Mouse (Mus musculus): ENCODE data around the gene Oxa1l. TPM values are rescaled to one million over a fixed set of nuclear protein-coding genes. Genes with fewer than 3 reads are reported as not detected.

The Oxa1l gene
- total RNA-seq (2014; rRNA removed) (83.6 and 85.6 TPM in 2 replicates), polyA plus RNA-seq (2015; fragmentation: Nextera tagmentation; extraction: Ambion mirVana) (66.7 and 74.8 TPM in 2 replicates)

DNA sequence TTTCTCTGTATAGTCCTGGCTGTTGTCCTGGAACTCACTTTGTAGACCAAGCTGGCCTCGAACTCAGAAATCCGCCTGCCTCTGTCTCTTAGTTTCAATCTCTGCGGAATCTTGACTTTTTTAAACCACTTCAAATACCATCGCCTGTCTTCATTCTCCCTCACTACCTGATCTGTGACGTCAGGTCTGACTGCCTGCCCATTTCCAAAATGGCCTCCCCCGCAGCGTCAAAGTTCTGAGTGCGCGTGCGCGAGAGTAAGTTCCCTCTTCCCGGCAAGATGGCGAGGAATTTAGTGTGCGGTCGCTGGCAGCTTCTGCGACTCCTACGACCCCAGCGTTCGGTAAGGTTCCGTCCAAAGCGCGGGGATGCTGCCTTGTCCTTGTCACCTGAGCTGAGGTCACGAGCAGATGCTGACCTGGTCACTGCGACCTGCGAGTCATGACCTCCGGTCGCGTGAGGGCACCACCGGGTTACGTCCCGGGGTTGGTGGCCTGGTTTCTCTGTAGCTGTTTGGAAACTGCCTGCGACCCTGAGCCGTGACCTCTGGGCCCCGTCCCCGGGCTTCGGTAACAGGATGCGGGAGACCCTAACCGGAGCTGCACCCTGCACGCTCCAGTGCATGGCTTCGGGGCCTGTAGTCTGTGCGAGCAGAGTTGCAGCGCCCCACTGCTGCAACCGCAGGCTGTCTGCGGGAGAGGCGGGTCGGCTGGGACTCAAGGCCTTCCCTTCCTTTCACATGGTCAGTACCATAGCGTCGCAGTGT lies at the start of gene Oxa1l:
Gene Oxa1l, plus strand, starts transcription at position 258 of the 764 bp plus-strand sequence.
- peaks cover 3% of the 10 kb centered on the region; the same call in 1 of the 2 replicates for H3K4me1 ChIP-seq (ENCODE audit: insufficient read depth, low read length)
- H3K9ac ChIP-seq (replicated peaks; ENCODE audit: low read length), result peak within 1 kb of the TSS; percentile 95
- ATAC-seq, result peak; percentile 90
- no peaks in the 10 kb centered on the region for H3K9me3 ChIP-seq (ENCODE audit: low read length)
- H3K4me3 ChIP-seq (ENCODE audit: low read length), result peak within 1 kb of the TSS; percentile 95
- H3K4me2 ChIP-seq (ENCODE audit: low read depth, low read length), result peak within 1 kb of the TSS; percentile 82
- peak; percentile 42 for TF ChIP-seq CTCF (IDR thresholded peaks at IDR 0.05; ENCODE audit: low read depth)
- peak; percentile 98 for DNase-seq (ENCODE audit: low spot score)
- no peaks in the 10 kb centered on the region for H3K27me3 ChIP-seq (ENCODE audit: insufficient read depth, low read length)
- under 1% methylated on average over 48 of the region's 48 CpGs for WGBS
- H3K27ac ChIP-seq, result peak within 1 kb of the TSS; percentile 90
- peaks cover 6% of the 10 kb centered on the region; the same call in 1 of the 2 replicates for H3K36me3 ChIP-seq (ENCODE audit: insufficient read depth, low read length)

- DNase-seq (ENCODE audit: low spot score) (no peak), ATAC-seq (no peak)
- no peak for TF ChIP-seq CTCF (IDR thresholded peaks at IDR 0.05; ENCODE audit: low read depth)
- 21% methylated on average over 3 of the region's 3 CpGs for WGBS
- Histone ChIP-seq H3K4me2 (ENCODE audit: low read depth, low read length) (no peak overlapping the region), H3K9me3 (ENCODE audit: low read length) (no peaks in the 10 kb centered on the region), H3K27ac (no peak overlapping the region), H3K9ac (replicated peaks; ENCODE audit: low read length) (no peak overlapping the region), H3K27me3 (ENCODE audit: insufficient read depth, low read length) (no peaks in the 10 kb centered on the region), H3K36me3 (ENCODE audit: insufficient read depth, low read length) (no peaks in the 10 kb centered on the region), H3K4me1 (ENCODE audit: insufficient read depth, low read length) (no peaks in the 10 kb centered on the region), H3K4me3 (ENCODE audit: low read length) (no peak overlapping the region)
Measured at GRCm38 (mm10) chr14:54311763-54312162, 48.9 kb upstream of the Oxa1l start.

DNA sequence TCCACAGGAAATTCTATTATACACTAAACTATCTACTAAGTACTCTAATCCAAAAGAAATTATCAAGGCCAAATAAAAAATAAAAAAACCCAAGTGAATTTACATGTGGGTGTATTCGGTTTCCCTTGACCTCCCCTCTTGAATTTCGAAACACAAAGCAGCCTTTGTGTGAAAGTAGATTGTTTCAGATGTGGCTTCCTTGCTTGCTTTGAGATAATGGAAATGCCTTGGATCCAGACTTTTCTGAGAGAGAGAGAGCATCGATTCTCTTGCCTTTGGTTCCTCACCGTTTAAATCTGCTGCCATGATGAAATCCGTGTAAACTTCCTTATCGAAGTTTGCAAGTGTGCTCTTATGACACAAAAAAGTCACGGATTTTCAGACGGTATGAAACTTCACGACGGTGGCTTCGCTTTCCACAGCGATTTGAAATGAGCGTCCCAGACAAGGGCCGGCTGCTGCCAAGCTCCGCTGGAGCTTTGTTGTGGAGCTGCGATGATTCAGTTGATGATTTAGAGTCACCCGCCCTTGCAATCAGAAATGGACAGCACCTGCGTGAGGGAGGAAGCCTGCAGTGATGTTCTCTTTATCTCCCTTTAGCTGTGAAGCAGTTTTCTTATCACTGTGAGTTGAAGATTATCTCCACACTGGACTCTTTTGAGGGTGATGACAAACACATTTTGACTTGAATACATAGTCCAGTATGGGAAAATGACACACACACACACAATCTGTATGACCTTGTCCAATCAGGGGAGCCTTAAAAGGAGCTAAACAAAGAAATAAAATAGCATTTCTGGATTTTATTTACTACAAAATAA lies 38.9 kb upstream of the Oxa1l start:
- no peaks in the 10 kb centered on the region for H3K27me3 ChIP-seq (ENCODE audit: insufficient read depth, low read length)
- 62% methylated on average over 18 of the region's 18 CpGs for WGBS
- ATAC-seq (no peak), DNase-seq (ENCODE audit: low spot score) (no peak)
- H3K27ac ChIP-seq, result no peak overlapping the region
- no peak overlapping the region for H3K9ac ChIP-seq (replicated peaks; ENCODE audit: low read length)
- no peaks in the 10 kb centered on the region for H3K4me1 ChIP-seq (ENCODE audit: insufficient read depth, low read length)
- H3K4me3 ChIP-seq (ENCODE audit: low read length), result no peak overlapping the region
- no peaks in the 10 kb centered on the region for H3K36me3 ChIP-seq (ENCODE audit: insufficient read depth, low read length)
- TF ChIP-seq CTCF (IDR thresholded peaks at IDR 0.05; ENCODE audit: low read depth), result no peak
- H3K4me2 ChIP-seq (ENCODE audit: low read depth, low read length), result no peak overlapping the region
- H3K9me3 ChIP-seq (ENCODE audit: low read length), result no peaks in the 10 kb centered on the region

GRCm38 (mm10) chr14:54324486-54324885 lies 36.1 kb upstream of the Oxa1l start:
- TF ChIP-seq CTCF (IDR thresholded peaks at IDR 0.05; ENCODE audit: low read depth), result no peak
- no peak for DNase-seq (ENCODE audit: low spot score)
- WGBS, result 75% methylated on average over 5 of the region's 5 CpGs

GRCm38 (mm10) chr14:54328548-54328947 lies 32.1 kb upstream of the Oxa1l start:
- ATAC-seq, result no peak

More at GRCm38 (mm10) chr14:54324486-54324885, 36.1 kb upstream of the Oxa1l start:
- ATAC-seq, result no peak
- Histone ChIP-seq H3K4me1 (ENCODE audit: insufficient read depth, low read length) (no peaks in the 10 kb centered on the region), H3K36me3 (ENCODE audit: insufficient read depth, low read length) (no peaks in the 10 kb centered on the region), H3K9me3 (ENCODE audit: low read length) (no peaks in the 10 kb centered on the region), H3K4me3 (ENCODE audit: low read length) (no peak overlapping the region), H3K4me2 (ENCODE audit: low read depth, low read length) (no peak overlapping the region), H3K27ac (no peak overlapping the region), H3K9ac (replicated peaks; ENCODE audit: low read length) (no peak overlapping the region), H3K27me3 (ENCODE audit: insufficient read depth, low read length) (no peaks in the 10 kb centered on the region)

DNA sequence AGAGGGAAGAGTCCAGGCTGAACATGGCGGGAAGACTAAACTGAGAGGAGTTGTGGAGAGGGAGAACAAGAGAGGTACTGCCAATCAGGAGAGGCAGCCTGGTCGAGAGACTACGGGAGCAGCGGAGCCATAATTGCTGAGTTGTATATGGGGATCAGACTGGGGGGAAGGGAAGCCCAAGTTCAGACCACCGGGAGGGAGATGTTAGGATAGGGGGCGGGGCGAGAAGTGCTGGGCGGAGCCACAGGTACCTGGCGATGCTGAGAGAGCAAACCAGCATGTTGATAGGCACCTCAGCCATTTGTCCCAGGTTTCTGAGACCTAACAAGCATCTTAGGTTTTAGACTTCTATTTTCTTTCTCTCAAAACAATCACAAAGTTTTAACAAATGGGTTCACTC lies 31.4 kb upstream of the Oxa1l start:
- Histone ChIP-seq H3K27ac (no peak overlapping the region), H3K9ac (replicated peaks; ENCODE audit: low read length) (no peak overlapping the region), H3K36me3 (ENCODE audit: insufficient read depth, low read length) (no peaks in the 10 kb centered on the region), H3K4me2 (ENCODE audit: low read depth, low read length) (no peak overlapping the region), H3K4me1 (ENCODE audit: insufficient read depth, low read length) (no peaks in the 10 kb centered on the region), H3K27me3 (ENCODE audit: insufficient read depth, low read length) (no peaks in the 10 kb centered on the region), H3K9me3 (ENCODE audit: low read length) (no peaks in the 10 kb centered on the region), H3K4me3 (ENCODE audit: low read length) (no peak overlapping the region)
- 62% methylated on average over 9 of the region's 9 CpGs for whole genome bisulfite sequencing
- DNase-seq (ENCODE audit: low spot score), result no peak
- ATAC-seq, result no peak
- TF ChIP-seq CTCF (IDR thresholded peaks at IDR 0.05; ENCODE audit: low read depth), result no peak

More at GRCm38 (mm10) chr14:54328548-54328947, 32.1 kb upstream of the Oxa1l start:
- DNase-seq (ENCODE audit: low spot score), result no peak
- TF ChIP-seq CTCF (IDR thresholded peaks at IDR 0.05; ENCODE audit: low read depth), result peak; percentile 36; the same call in 1 of the 2 replicates
- 87% methylated on average over 2 of the region's 2 CpGs for WGBS
- Histone ChIP-seq H3K27ac (no peak overlapping the region), H3K36me3 (ENCODE audit: insufficient read depth, low read length) (no peaks in the 10 kb centered on the region), H3K4me2 (ENCODE audit: low read depth, low read length) (no peak overlapping the region), H3K4me1 (ENCODE audit: insufficient read depth, low read length) (no peaks in the 10 kb centered on the region), H3K9ac (replicated peaks; ENCODE audit: low read length) (no peak overlapping the region), H3K9me3 (ENCODE audit: low read length) (no peaks in the 10 kb centered on the region), H3K4me3 (ENCODE audit: low read length) (no peak overlapping the region), H3K27me3 (ENCODE audit: insufficient read depth, low read length) (no peaks in the 10 kb centered on the region)

Data from hindbrain, postnatal 0 days (tissue).